Mouse (Mus musculus) small intestine, adult 2 months (tissue): ENCODE results near the gene B3galt4.

Experiments used
- CTCF ChIP-seq: fragments of 200-500 bp; IDR thresholded peaks from 2 replicates; pipeline ENCODE4 v1.5.1; 2012; ENCODE audit warnings: low read depth, mild to moderate bottlenecking, control low read depth, inconsistent platforms, low read length, moderate library complexity, mixed read lengths; ENCODE audit not compliant: insufficient replicate concordance, insufficient read length; ENCODE audit errors: extremely low read depth
- POLR2A ChIP-seq: fragments of 200-500 bp; IDR thresholded peaks from 2 replicates; pipeline ENCODE4 v1.6.1; 2012; ENCODE audit warnings: low read depth, mild to moderate bottlenecking, control low read depth, inconsistent platforms, low read length, moderate library complexity

- TF ChIP-seq CTCF (no peak), POLR2A (no peak)
These were observed 8.7 kb upstream of the B3galt4 start for GRCm38 (mm10) chr17:33959948-33960347.
